ENCODE assay signal across 8 mouse cellular contexts in the genomic region with DNA sequence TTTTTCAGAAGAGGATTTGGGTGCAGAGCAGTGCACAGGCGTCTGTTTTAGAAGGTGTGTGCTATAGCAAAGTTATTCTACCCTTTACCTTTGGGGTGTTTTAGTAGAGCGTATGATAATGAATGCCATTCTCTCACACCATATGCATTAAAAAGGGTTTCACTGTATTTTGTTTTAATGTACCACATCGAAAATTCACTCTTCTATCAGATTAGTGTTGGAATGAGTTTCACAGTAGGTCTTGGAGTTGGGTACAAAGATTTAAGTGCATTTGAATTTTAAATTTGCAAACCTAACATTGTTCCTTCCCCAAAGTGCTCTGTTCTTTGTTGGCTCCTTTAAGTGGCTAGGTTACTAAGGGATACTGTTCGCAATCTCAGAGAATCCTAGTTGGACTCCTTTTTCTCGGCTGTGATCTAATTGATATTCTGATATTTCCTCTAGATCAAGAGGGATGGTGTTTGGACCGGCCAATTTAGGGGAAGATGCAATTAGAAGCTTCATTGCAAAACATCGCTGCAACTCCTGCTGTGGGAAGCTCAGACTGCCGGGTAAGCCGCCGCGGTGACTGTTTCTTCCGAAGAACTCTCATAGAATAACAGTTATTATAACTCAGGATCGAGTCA.
DNase-seq lines count a peak whose midpoint lies in the region; ATAC-seq lines count a peak whose summit lies in the region.

No protein-coding gene starts in this region.

- no peaks in the 10 kb centered on the region for H3K36me3 ChIP-seq in heart, embryonic 15.5 days
- no peaks in the 10 kb centered on the region for H3K36me3 ChIP-seq in embryonic facial prominence, embryonic 13.5 days
- no peaks in the 10 kb centered on the region for H3K36me3 ChIP-seq in midbrain, embryonic 14.5 days (ENCODE audit: control insufficient read depth, insufficient read depth, low read length)

- 40% methylated on average over 13 of the region's 13 CpGs for WGBS in heart, embryonic 15.5 days
- WGBS in embryonic facial prominence, embryonic 13.5 days = 22% methylated on average over 13 of the region's 13 CpGs
- 2% methylated on average over 13 of the region's 13 CpGs for WGBS in midbrain, embryonic 14.5 days

- peak overlapping the region; percentile 33 for H3K4me3 ChIP-seq in heart, embryonic 15.5 days
- peak overlapping the region; percentile 33 for H3K4me3 ChIP-seq in embryonic facial prominence, embryonic 13.5 days
- H3K4me3 ChIP-seq in midbrain, embryonic 14.5 days (replicated peaks; ENCODE audit: low read depth, low read length) = peak overlapping the region; percentile 25

- H3K4me1 ChIP-seq in heart, embryonic 15.5 days (replicated peaks) = peaks cover 3% of the 10 kb centered on the region; the same call in 1 of the 2 replicates
- peaks cover 14% of the 10 kb centered on the region for H3K4me1 ChIP-seq in embryonic facial prominence, embryonic 13.5 days
- peaks cover 12% of the 10 kb centered on the region; the same call in 1 of the 2 replicates for H3K4me1 ChIP-seq in midbrain, embryonic 14.5 days (ENCODE audit: control insufficient read depth, insufficient read depth, low read length)

- DNase-seq in heart, adult 8-10 months (ENCODE audit: low spot score) = no peak
- DNase-seq in layer of hippocampus, adult 11-12 months (ENCODE audit: low spot score) = peak; percentile 45
- peak; percentile 76 for DNase-seq in midbrain, embryonic 14.5 days
- DNase-seq in MN1 (ENCODE audit: low spot score) = no peak
- no peak for DNase-seq in kidney, postnatal 25 days
- no peak for DNase-seq in adrenal gland, adult 8-10 months

- H3K4me2 ChIP-seq in heart, embryonic 15.5 days = peak overlapping the region; percentile 52
- H3K4me2 ChIP-seq in embryonic facial prominence, embryonic 13.5 days = peak overlapping the region; percentile 59
- peak overlapping the region; percentile 56 for H3K4me2 ChIP-seq in midbrain, embryonic 14.5 days (ENCODE audit: low read length)

- ATAC-seq in heart, embryonic 15.5 days (replicated peaks; ENCODE audit: insufficient number of reproducible peaks, insufficient read depth, low FRiP score, low read depth) = no peak
- no peak for ATAC-seq in embryonic facial prominence, embryonic 13.5 days (ENCODE audit: insufficient number of reproducible peaks, insufficient read depth, low FRiP score, low TSS enrichment, low read depth)
- peak; percentile 46 for ATAC-seq in midbrain, embryonic 14.5 days (ENCODE audit: low FRiP score, low TSS enrichment)

- no peaks in the 10 kb centered on the region for H3K9me3 ChIP-seq in heart, embryonic 15.5 days (replicated peaks)
- H3K9me3 ChIP-seq in embryonic facial prominence, embryonic 13.5 days = no peaks in the 10 kb centered on the region
- no peaks in the 10 kb centered on the region for H3K9me3 ChIP-seq in midbrain, embryonic 14.5 days (ENCODE audit: control insufficient read depth, low read length)

- H3K27me3 ChIP-seq in heart, embryonic 15.5 days = no peaks in the 10 kb centered on the region
- no peaks in the 10 kb centered on the region; the same call in 1 of the 2 replicates for H3K27me3 ChIP-seq in embryonic facial prominence, embryonic 13.5 days
- no peaks in the 10 kb centered on the region for H3K27me3 ChIP-seq in midbrain, embryonic 14.5 days (ENCODE audit: control insufficient read depth, insufficient read depth, low read length)

- no peak overlapping the region for H3K27ac ChIP-seq in heart, embryonic 15.5 days
- no peak overlapping the region for H3K27ac ChIP-seq in embryonic facial prominence, embryonic 13.5 days
- peak overlapping the region; percentile 83 for H3K27ac ChIP-seq in midbrain, embryonic 14.5 days (replicated peaks; ENCODE audit: low read depth, low read length)

- H3K9ac ChIP-seq in heart, embryonic 15.5 days = no peak overlapping the region
- H3K9ac ChIP-seq in embryonic facial prominence, embryonic 13.5 days = peak overlapping the region; percentile 12; the same call in 1 of the 2 replicates
- peak overlapping the region; percentile 44 for H3K9ac ChIP-seq in midbrain, embryonic 14.5 days (replicated peaks; ENCODE audit: low read length)

Comparison
In these comparisons a context has a peak if more than half of its experiments do, and no peak if none do; other contexts are left out.
1. DNase-seq: peak in layer of hippocampus, adult 11-12 months (single experiment) and midbrain, embryonic 14.5 days (single experiment); none in heart, adult 8-10 months (single experiment), MN1 (single experiment), kidney, postnatal 25 days (0 of 2) and adrenal gland, adult 8-10 months (single experiment).
2. Peak in every context shown above with its lines, with median percentiles within 50 percentile points of each other: H3K4me2 ChIP-seq and H3K4me3 ChIP-seq.